Mouse (Mus musculus) myocyte (in vitro differentiated cells): Measurements from ENCODE around the gene Frmpd2. TPM values are rescaled to one million over a fixed set of nuclear protein-coding genes. Genes with fewer than 3 reads are reported as not detected.

ENCODE experiments used
- H3K27me3 ChIP-seq: one replicate; pipeline ENCODE4 v1.6.1; 2011; ENCODE audit not compliant: control insufficient read depth, insufficient read depth, insufficient read length
- H3K36me3 ChIP-seq: one replicate; pipeline ENCODE4 v1.6.1; 2011; ENCODE audit not compliant: control insufficient read depth, insufficient read depth
- H3K4me2 ChIP-seq: one replicate; pipeline ENCODE4 v1.6.1; 2011; ENCODE audit warnings: low read depth, control low read depth
- H3K4me3 ChIP-seq: one replicate; pipeline ENCODE4 v1.5.1; 2011; ENCODE audit warnings: mild to moderate bottlenecking, control low read depth, moderate library complexity
- H3K79me2 ChIP-seq: one replicate; pipeline ENCODE4 v1.6.1; 2011; ENCODE audit not compliant: control insufficient read depth, insufficient read depth
- H3ac ChIP-seq: one replicate; pipeline ENCODE4 v1.6.1; 2011; ENCODE audit not compliant: control insufficient read depth, insufficient read length
- CEBPB ChIP-seq: IDR thresholded peaks from 2 replicates; pipeline ENCODE4 v1.6.1; 2011; ENCODE audit warnings: mild to moderate bottlenecking, moderate library complexity; ENCODE audit not compliant: poor library complexity, insufficient read depth, severe bottlenecking
- E2F4 ChIP-seq: IDR thresholded peaks from one replicate; pipeline ENCODE4 v1.6.1; 2011; ENCODE audit warnings: mild to moderate bottlenecking, control low read depth, moderate library complexity; ENCODE audit not compliant: insufficient read depth
- MAX ChIP-seq: IDR thresholded peaks from one replicate; pipeline ENCODE4 v1.6.1; 2011; ENCODE audit warnings: low read depth, mild to moderate bottlenecking, control low read depth
- MYOD1 ChIP-seq, 3 experiments: IDR thresholded peaks; one replicate each; pipeline ENCODE4 v1.6.1; 2011; ENCODE audit warnings: control low read depth in 2 of 3, low read depth in 2 of 3, mild to moderate bottlenecking in 2 of 3, moderate library complexity in 1 of 3; ENCODE audit not compliant: insufficient read length in 2 of 3, control insufficient read depth in 1 of 3
- MYOG ChIP-seq, 3 experiments: IDR thresholded peaks; one replicate each; pipeline ENCODE4 v1.6.1; 2011; ENCODE audit warnings: control low read depth in 2 of 3, low read depth in 2 of 3, mild to moderate bottlenecking in 2 of 3; ENCODE audit not compliant: insufficient read length in 2 of 3, control insufficient read depth in 1 of 3, insufficient read depth in 1 of 3
- POLR2A ChIP-seq: IDR thresholded peaks from one replicate; pipeline ENCODE4 v1.6.1; 2011; ENCODE audit warnings: low read depth, mild to moderate bottlenecking, control low read depth, moderate library complexity; ENCODE audit not compliant: insufficient read length
- POLR2AphosphoS2 ChIP-seq: IDR thresholded peaks from one replicate; pipeline ENCODE4 v1.6.1; 2011; ENCODE audit warnings: low read depth, control low read depth; ENCODE audit not compliant: insufficient read length
- REST ChIP-seq: IDR thresholded peaks from one replicate; pipeline ENCODE4 v1.6.1; 2011; ENCODE audit warnings: mild to moderate bottlenecking, control low read depth, moderate library complexity; ENCODE audit not compliant: insufficient read depth, insufficient read length
- SRF ChIP-seq: IDR thresholded peaks from one replicate; pipeline ENCODE4 v1.6.1; 2011; ENCODE audit warnings: low read depth; ENCODE audit not compliant: control insufficient read depth, insufficient read length
- TCF12 ChIP-seq: IDR thresholded peaks from one replicate; pipeline ENCODE4 v1.6.1; 2011; ENCODE audit warnings: mild to moderate bottlenecking, control low read depth; ENCODE audit not compliant: poor library complexity, insufficient read depth, severe bottlenecking
- TCF3 ChIP-seq: IDR thresholded peaks from one replicate; pipeline ENCODE4 v1.6.1; 2011; ENCODE audit warnings: low read depth, control low read depth; ENCODE audit not compliant: insufficient read length
- USF1 ChIP-seq: IDR thresholded peaks from one replicate; pipeline ENCODE4 v1.6.1; 2011; ENCODE audit warnings: low read depth, mild to moderate bottlenecking, control low read depth, moderate library complexity
- polyA plus RNA-seq: library from polyadenylated mRNA; unstranded; fragments of >200 nt; fragmentation: generic; extraction: Trizol; gene quantifications from one replicate; pipeline ENCODE4 v1.2.1, GENCODE M21; 2012; ENCODE audit warnings: missing spikeins

Gene Frmpd2
- polyA plus RNA-seq, 1 experiment: not detected

- no peak overlapping the region for H3ac ChIP-seq
- TF ChIP-seq REST (no peak), POLR2AphosphoS2 (no peak), TCF3 (no peak), E2F4 (no peak), USF1 (no peak), CEBPB (no peak), MAX (no peak), POLR2A (no peak), MYOD1 (IDR thresholded peaks at IDR 0.05; ENCODE audit: control insufficient read depth in 1 of 3, insufficient read length in 2 of 3, low read depth in 2 of 3) (no peak)
- H3K4me2 ChIP-seq: no peak overlapping the region
Measured at GRCm38 (mm10) chr14:33463658-33464057, 7.8 kb upstream of the Frmpd2 start.

DNA sequence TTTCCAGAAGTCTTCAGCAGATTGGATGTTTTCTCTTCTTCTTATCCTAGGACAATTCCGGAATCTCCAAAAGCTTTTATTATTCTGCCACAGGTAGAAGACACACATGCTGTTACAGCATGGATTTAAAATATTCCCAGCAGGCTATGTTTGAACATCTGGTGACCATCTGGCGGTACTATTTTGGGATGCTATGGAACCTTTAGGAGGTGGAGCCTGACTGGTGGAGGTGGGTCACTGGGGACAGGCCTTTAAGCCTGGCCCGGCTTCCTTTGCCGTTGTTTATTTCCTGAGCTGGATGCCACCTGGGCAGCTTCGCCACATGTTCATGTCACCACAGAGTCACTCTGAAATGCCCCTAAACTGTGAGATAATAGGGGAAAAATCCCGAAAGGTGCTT lies 3.7 kb upstream of the Frmpd2 start:
- H3K79me2 ChIP-seq: no peaks in the 10 kb centered on the region
- H3K36me3 ChIP-seq: no peaks in the 10 kb centered on the region
- no peak overlapping the region for H3K4me2 ChIP-seq
- H3K4me3 ChIP-seq: no peak overlapping the region
- peaks cover 36% of the 10 kb centered on the region for H3K27me3 ChIP-seq
- no peak overlapping the region for H3ac ChIP-seq
- no peak for TF ChIP-seq MYOG (IDR thresholded peaks at IDR 0.05; ENCODE audit: control insufficient read depth in 1 of 3, insufficient read depth in 1 of 3, insufficient read length in 2 of 3, low read depth in 2 of 3)

More at GRCm38 (mm10) chr14:33463658-33464057, 7.8 kb upstream of the Frmpd2 start:
- Histone ChIP-seq H3K36me3 (no peaks in the 10 kb centered on the region), H3K4me3 (no peak overlapping the region), H3K79me2 (no peaks in the 10 kb centered on the region), H3K27me3 (peaks cover 20% of the 10 kb centered on the region)

- Histone ChIP-seq H3K4me2 (no peak overlapping the region), H3K27me3 (peaks cover 28% of the 10 kb centered on the region), H3ac (no peak overlapping the region), H3K79me2 (no peaks in the 10 kb centered on the region), H3K36me3 (no peaks in the 10 kb centered on the region), H3K4me3 (no peak overlapping the region)
- no peak for TF ChIP-seq MAX
- TF ChIP-seq MYOG (IDR thresholded peaks at IDR 0.05; ENCODE audit: control insufficient read depth in 1 of 3, insufficient read depth in 1 of 3, insufficient read length in 2 of 3, low read depth in 2 of 3): no peak
- TF ChIP-seq TCF3: no peak
- TF ChIP-seq USF1: no peak
- TF ChIP-seq TCF12: no peak
- no peak for TF ChIP-seq POLR2AphosphoS2
- TF ChIP-seq CEBPB: no peak
- TF ChIP-seq REST: no peak
- TF ChIP-seq E2F4: no peak
- no peak for TF ChIP-seq SRF
- no peak for TF ChIP-seq POLR2A
- no peak for TF ChIP-seq MYOD1 (IDR thresholded peaks at IDR 0.05; ENCODE audit: control insufficient read depth in 1 of 3, insufficient read length in 2 of 3, low read depth in 2 of 3)
Measured at GRCm38 (mm10) chr14:33474461-33474860, 3.0 kb downstream of the Frmpd2 start.

DNA sequence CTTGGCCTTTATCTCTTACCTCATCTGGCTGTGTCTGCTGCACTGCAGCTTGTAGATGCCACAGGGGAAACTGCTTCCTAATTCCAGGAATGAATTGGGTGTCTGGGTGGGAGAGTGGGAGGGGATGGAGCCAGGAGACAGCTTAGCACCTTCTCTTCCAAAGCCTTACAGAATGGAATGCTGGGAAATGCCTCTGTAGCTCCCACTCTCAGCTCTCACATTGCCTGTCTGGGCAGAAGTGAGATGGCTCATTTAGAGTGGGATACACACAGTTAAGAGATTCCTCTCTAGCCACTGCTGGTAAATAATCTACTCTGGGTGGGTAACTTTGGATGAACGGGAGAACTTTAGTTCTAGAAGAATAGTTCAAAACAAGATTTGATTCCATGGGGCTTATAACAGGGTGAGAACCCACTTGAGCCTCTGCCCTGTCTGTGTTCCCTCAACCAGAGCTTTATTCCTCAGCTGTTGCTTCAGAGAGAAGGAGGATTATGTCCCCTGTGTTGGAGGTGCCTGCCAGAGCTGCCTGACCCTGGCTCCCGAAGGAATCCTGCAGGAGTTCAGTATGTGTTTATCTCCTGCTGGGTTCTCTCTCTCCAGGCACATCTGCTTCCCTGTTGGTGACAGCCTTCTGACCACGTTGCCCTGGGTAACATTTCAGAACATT lies 4.7 kb downstream of the Frmpd2 start:
- H3K4me3 ChIP-seq: no peak overlapping the region
- TF ChIP-seq MAX (no peak), CEBPB (no peak), E2F4 (no peak), REST (no peak), TCF3 (no peak), POLR2A (no peak)
- H3K79me2 ChIP-seq: no peaks in the 10 kb centered on the region
- peaks cover 23% of the 10 kb centered on the region for H3K27me3 ChIP-seq
- H3K4me2 ChIP-seq: no peak overlapping the region
- H3K36me3 ChIP-seq: no peaks in the 10 kb centered on the region
- H3ac ChIP-seq: no peak overlapping the region

DNA sequence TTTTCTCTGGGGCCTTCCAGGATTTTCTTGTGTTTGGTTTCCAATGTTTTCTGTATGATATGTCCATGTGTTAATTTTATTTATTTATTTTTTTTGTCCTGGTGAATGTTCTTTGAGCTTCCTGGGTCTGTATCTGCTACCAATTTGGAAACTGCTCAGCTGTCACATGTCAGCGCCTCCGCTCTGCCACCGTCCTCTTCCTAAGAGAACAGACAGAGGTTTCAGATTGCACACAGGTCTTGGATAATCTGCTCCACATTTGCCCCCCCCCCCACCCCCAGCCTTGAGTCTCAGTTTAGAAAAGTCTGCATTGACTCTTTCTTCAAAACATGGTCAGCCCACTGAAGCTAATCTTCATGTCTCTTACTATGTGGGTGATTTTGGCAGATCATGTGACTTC lies 10.5 kb downstream of the Frmpd2 start:
- H3K79me2 ChIP-seq: no peaks in the 10 kb centered on the region
- no peak overlapping the region for H3K4me2 ChIP-seq
- peaks cover 17% of the 10 kb centered on the region for H3K27me3 ChIP-seq
- H3K36me3 ChIP-seq: no peaks in the 10 kb centered on the region
- no peak overlapping the region for H3K4me3 ChIP-seq
- no peak overlapping the region for H3ac ChIP-seq
- TF ChIP-seq USF1 (no peak), CEBPB (no peak), POLR2A (no peak), E2F4 (no peak), MAX (no peak), TCF3 (no peak), MYOD1 (IDR thresholded peaks at IDR 0.05; ENCODE audit: control insufficient read depth in 1 of 3, insufficient read length in 2 of 3, low read depth in 2 of 3) (no peak), SRF (no peak), POLR2AphosphoS2 (no peak), MYOG (IDR thresholded peaks at IDR 0.05; ENCODE audit: control insufficient read depth in 1 of 3, insufficient read depth in 1 of 3, insufficient read length in 2 of 3, low read depth in 2 of 3) (no peak), REST (no peak), TCF12 (no peak)
